Mouse (Mus musculus) urinary bladder, adult 2 months (tissue): ENCODE results near the gene Igflr1. TPM values are rescaled to one million over a fixed set of nuclear protein-coding genes. Genes with fewer than 3 reads are reported as not detected.

Experiments
- DNase-seq: peaks from one replicate; pipeline ENCODE4 v3.0.0; 2022; ENCODE audit warnings: low spot score
- polyA plus RNA-seq: library from polyadenylated mRNA; depleted of rRNA; stranded (reverse); fragments of >200 nt; gene quantifications from 2 replicates; pipeline ENCODE4 v1.2.3, GENCODE M21; 2012; rRNA removed

Igflr1 gene
- polyA plus RNA-seq, 1 experiment: 3.6 TPM

- DNase-seq: no peak
Observed at GRCm38 (mm10) chr7:30613529-30614112, 48.4 kb downstream of the Igflr1 start.

DNA sequence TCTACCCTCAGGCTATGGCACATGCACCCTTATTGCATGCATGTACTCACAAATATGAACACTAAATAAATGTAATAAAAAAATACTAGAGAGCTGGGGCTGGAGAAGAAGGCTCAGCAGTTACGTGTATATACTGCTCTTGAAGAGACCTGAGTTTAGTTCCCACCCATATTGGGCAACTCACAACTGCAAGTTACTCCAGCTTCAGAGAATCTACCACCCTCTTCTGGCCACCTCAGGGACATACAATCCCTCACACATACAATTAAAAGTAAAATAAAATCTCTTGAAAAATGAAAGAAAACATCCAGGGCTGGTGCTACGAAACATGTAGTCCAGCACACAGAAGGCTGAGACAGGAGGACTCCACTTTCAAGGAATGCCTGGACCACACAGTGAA lies 49.2 kb downstream of the Igflr1 start:
- no peak for DNase-seq

GRCm38 (mm10) chr7:30615049-30615760 lies 50.0 kb downstream of the Igflr1 start:
- no peak for DNase-seq

Other genes with a start within 250 kb of the Igflr1 start
- gene E130208F15Rik, start 243.7 kb upstream of the Igflr1 start, polyA plus RNA-seq: 0.57 and 0.72 TPM in 2 replicates
- gene Sdhaf1, start 241.5 kb upstream of the Igflr1 start, polyA plus RNA-seq: 12.8 and 15.4 TPM in 2 replicates
- gene Lrfn3, start 202.7 kb upstream of the Igflr1 start, polyA plus RNA-seq: 7.9 and 11.9 TPM in 2 replicates
- gene Tyrobp, start 151.7 kb upstream of the Igflr1 start, polyA plus RNA-seq: 85.1 and 117 TPM in 2 replicates
- 3.3 and 3.8 TPM in 2 replicates for gene Hcst, start 145.6 kb upstream of the Igflr1 start, polyA plus RNA-seq
- 1.8 and 2.0 TPM in 2 replicates for gene Nfkbid, start 143.7 kb upstream of the Igflr1 start, polyA plus RNA-seq
- 4.2 and 4.5 TPM in 2 replicates for gene Aplp1, start 119.9 kb upstream of the Igflr1 start, polyA plus RNA-seq
- gene Kirrel2, start 107.7 kb upstream of the Igflr1 start, polyA plus RNA-seq: not detected in 2 replicates
- not detected in 2 replicates for gene Nphs1, start 107.1 kb upstream of the Igflr1 start, polyA plus RNA-seq
- gene Prodh2, start 71.8 kb upstream of the Igflr1 start, polyA plus RNA-seq: not detected in 2 replicates
- 6.9 and 7.7 TPM in 2 replicates for gene Arhgap33, start 30.4 kb upstream of the Igflr1 start, polyA plus RNA-seq
- gene Hspb6, start 13.2 kb upstream of the Igflr1 start, polyA plus RNA-seq: 342 and 444 TPM in 2 replicates
- gene Proser3, start 13.1 kb upstream of the Igflr1 start, polyA plus RNA-seq: 11.0 and 12.0 TPM in 2 replicates
- 33.8 and 36.5 TPM in 2 replicates for gene Lin37, start 5.6 kb upstream of the Igflr1 start, polyA plus RNA-seq
- gene U2af1l4, start 2.1 kb upstream of the Igflr1 start, polyA plus RNA-seq: 69.1 and 74.1 TPM in 2 replicates
- 2.8 and 5.1 TPM in 2 replicates for gene Gm49396, start 2.1 kb upstream of the Igflr1 start, polyA plus RNA-seq
- gene Psenen, start 1.8 kb upstream of the Igflr1 start, polyA plus RNA-seq: 151 and 174 TPM in 2 replicates
- gene Kmt2b, start 23.3 kb downstream of the Igflr1 start, polyA plus RNA-seq: 38.3 and 40.2 TPM in 2 replicates
- 1.8 and 2.4 TPM in 2 replicates for gene Zbtb32, start 33.5 kb downstream of the Igflr1 start, polyA plus RNA-seq
- gene Upk1a, start 47.4 kb downstream of the Igflr1 start, polyA plus RNA-seq: 2,098 and 2,832 TPM in 2 replicates
- 703 and 875 TPM in 2 replicates for gene Cox6b1, start 60.7 kb downstream of the Igflr1 start, polyA plus RNA-seq
- not detected in 2 replicates for gene Etv2, start 70.4 kb downstream of the Igflr1 start, polyA plus RNA-seq
- 58.5 and 64.1 TPM in 2 replicates for gene Rbm42, start 84.9 kb downstream of the Igflr1 start, polyA plus RNA-seq
- gene Haus5, start 99.6 kb downstream of the Igflr1 start, polyA plus RNA-seq: 9.4 and 13.2 TPM in 2 replicates
- gene Pmis2, start 106.2 kb downstream of the Igflr1 start, polyA plus RNA-seq: not detected in 2 replicates
- not detected in 2 replicates for gene 2200002J24Rik, start 133.5 kb downstream of the Igflr1 start, polyA plus RNA-seq
- 0.03 TPM in 1 of 2 replicates, not detected in the other for gene Atp4a, start 146.8 kb downstream of the Igflr1 start, polyA plus RNA-seq
- 97.6 and 129 TPM in 2 replicates for gene Tmem147, start 164.1 kb downstream of the Igflr1 start, polyA plus RNA-seq
- not detected in 2 replicates for gene Gapdhs, start 178.3 kb downstream of the Igflr1 start, polyA plus RNA-seq
- 17.9 and 21.2 TPM in 2 replicates for gene Sbsn, start 186.0 kb downstream of the Igflr1 start, polyA plus RNA-seq
- gene Dmkn, start 198.3 kb downstream of the Igflr1 start, polyA plus RNA-seq: 9.8 and 16.2 TPM in 2 replicates
- gene Krtdap, start 222.5 kb downstream of the Igflr1 start, polyA plus RNA-seq: 29.5 and 47.2 TPM in 2 replicates